Mouse (Mus musculus) CD4-positive, CD25-positive, alpha-beta regulatory T cell, adult 9 weeks (primary cell): ENCODE data around the gene Gm21972. TPM values are rescaled to one million over a fixed set of nuclear protein-coding genes. Genes with fewer than 3 reads are reported as not detected.

Experiments used
- polyA plus RNA-seq: library from polyadenylated mRNA; unstranded; fragments of 100-300 nt; shearing (Covaris generic); gene quantifications from one replicate; pipeline ENCODE4 v1.2.1, GENCODE M21; 2017

Gene Gm21972
- polyA plus RNA-seq: not detected

GRCm38 (mm10) chr1:86133337-86133736, at the start of gene Gm21972:
Gene Gm21972, plus strand, starts transcription at chr1:86133637.

GRCm38 (mm10) chr1:86111779-86112178, 21.7 kb upstream of the Gm21972 start, which contains the start of gene Htr2b:
Gene Htr2b, minus strand, starts transcription at chr1:86111970.

GRCm38 (mm10) chr1:86154133-86154823, 20.8 kb downstream of the Gm21972 start, which contains the start of gene Armc9:
Gene Armc9, plus strand, starts transcription at chr1:86154780.

Other genes starting within 250 kb of the Gm21972 start
- gene Itm2c, start 239.4 kb upstream of the Gm21972 start, polyA plus RNA-seq: 422 TPM
- 0.35 TPM for gene 4933407L21Rik, start 205.2 kb upstream of the Gm21972 start, polyA plus RNA-seq
- gene Gpr55, start 172.6 kb upstream of the Gm21972 start, polyA plus RNA-seq: 7.9 TPM
- not detected for gene Spata3, start 116.8 kb upstream of the Gm21972 start, polyA plus RNA-seq
- gene 2810459M11Rik, start 87.8 kb upstream of the Gm21972 start, polyA plus RNA-seq: not detected
- gene Psmd1, start 69.2 kb upstream of the Gm21972 start, polyA plus RNA-seq: 130 TPM
- not detected for gene Htr2b, start 21.7 kb upstream of the Gm21972 start, polyA plus RNA-seq
- 11.4 TPM for gene Armc9, start 21.1 kb downstream of the Gm21972 start, polyA plus RNA-seq
- not detected for gene B3gnt7, start 169.2 kb downstream of the Gm21972 start, polyA plus RNA-seq
- 462 TPM for gene Ncl, start 225.8 kb downstream of the Gm21972 start, polyA plus RNA-seq